Mouse (Mus musculus): ENCODE results near the gene Gzmg. TPM values are rescaled to one million over a fixed set of nuclear protein-coding genes. Genes with fewer than 3 reads are reported as not detected.
"Not testable (repeated sequence)": the region's sequence is repeated elsewhere in the genome, so short reads cannot be mapped to it uniquely, and the experiment has no call there.

The Gzmg gene
- total RNA-seq (2021), result not detected
- long read RNA-seq, experiment 1, result 0 reads
- long read RNA-seq, experiment 2, result 0 reads

DNA sequence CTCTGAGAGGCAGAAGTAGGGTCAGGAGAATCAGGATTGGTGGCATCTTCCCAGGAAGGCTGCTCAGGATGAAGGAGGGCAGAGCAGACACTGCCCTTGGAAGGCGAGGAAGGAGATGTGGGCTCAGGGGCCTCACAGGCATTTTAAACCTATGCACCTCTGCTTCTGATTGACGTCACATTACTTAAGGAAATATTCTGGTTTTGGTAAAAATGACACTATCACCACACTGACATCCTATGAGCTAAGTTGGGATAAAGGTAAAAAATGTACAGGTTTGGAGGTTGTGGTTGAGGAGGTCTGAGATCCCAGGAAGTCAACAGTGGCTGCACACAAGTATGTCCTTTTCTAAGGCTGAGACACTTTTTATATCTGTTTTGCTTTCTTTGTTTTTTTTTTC is at the start of gene Gzmg:
Gzmg (minus strand) TSS at position 101 of the 400 bp plus-strand sequence.
- DNase-seq (ENCODE audit: low spot score in 2 of 2), result not testable (repeated sequence)

DNA sequence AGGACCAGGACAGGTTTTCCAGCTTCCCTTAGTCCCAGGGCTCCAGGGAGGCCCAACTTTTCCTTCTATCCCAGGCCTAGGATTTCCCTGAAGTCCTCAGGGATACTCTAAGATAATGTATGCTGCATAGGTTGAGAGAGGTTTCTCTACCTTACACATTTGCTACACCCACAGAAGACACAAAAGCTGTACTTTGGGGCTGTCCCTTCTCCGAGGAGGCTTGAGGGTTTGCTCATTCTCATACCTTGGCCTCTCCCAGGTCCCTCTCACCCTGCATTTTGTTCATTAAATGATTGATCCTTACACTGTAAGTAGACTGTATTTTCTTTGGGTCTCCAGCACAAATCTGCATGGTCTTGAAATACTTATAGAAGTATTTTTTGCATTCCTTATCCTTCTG is 46.2 kb upstream of the Gzmg start:
- no peak for DNase-seq (ENCODE audit: low spot score in 2 of 2)

DNA sequence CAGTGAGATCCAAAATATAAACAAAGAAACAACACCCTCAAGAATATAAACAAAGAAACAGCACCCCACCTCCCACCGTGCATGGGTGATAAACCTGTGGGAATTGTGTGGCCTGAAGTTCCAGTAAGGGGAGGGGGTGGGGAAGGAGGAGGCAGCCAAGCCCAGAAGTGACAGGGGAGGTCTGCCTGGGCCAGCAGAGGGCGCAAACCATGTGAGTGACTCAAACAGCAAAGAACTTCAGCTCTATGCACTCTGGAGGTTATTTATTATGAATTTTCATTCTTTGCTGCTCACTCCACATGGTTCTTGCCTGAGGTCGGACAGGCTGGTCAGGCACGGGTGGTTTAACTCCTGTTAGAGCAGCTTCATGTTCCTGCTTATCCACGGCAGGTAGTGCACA is 45.6 kb upstream of the Gzmg start:
- not testable (repeated sequence) for DNase-seq (ENCODE audit: low spot score in 2 of 2)

DNA sequence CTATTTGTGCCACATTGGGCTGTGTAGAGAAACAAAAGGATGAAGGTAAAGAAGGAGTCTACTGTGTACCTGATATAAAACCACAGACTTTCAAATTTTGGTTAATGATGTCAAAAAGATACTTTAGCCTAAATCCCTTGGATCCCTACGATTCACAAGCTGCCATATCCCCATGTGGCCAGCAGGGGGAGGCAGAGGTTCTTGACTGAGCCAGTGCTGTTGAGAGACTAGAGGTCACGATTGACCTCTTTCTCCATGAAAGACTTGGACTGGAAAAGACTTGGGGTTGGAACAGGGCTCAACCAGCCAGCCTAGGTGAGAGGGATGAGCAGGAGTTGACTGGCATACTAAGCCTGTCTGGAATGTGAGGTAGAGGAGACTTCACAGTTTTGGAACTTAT is 44.6 kb upstream of the Gzmg start:
- DNase-seq (ENCODE audit: low spot score in 2 of 2), result peak; percentile 61 to 69

DNA sequence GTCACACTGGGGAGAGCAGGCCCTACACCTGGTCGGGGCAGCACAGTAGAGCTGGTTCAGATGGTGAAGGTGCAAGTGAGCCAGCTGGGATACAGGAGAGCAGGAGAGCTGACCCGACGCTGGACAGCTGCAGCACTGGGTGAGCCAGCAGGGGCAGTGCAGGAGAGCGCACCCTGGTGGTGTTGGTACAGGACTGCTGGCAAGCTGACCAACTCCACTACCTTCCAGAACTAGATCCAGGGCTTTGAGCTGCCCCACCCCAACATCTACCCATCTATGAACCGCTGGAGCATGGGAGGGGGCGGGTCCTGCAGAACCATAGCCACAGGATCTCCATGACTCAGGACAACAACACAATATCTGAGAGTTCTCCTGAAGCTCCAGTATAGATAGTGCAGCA is 27.6 kb upstream of the Gzmg start:
- DNase-seq (ENCODE audit: low spot score in 2 of 2), result peak in 1 of 2 experiments; percentile 24

DNA sequence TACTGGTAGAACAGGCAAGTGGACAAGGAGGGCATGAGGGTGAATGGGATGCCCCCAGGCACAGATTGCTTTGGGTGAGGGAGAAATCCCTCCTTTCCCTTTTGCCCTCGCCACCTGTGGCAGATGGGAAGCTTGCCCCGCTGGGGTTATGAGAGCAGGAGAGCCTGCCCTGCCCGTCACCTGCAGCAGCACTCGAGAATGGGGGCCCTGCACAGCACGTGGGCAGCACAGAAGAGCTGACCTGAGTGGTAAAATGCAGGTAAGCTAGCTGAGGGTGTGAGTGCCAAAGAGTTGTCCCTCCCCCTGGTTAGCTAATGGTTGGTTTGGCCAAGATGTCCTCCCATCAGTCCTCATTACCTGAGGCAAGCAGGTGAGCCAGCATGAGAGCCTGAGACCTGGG is 27.1 kb upstream of the Gzmg start:
- DNase-seq (ENCODE audit: low spot score in 2 of 2), result no peak

DNA sequence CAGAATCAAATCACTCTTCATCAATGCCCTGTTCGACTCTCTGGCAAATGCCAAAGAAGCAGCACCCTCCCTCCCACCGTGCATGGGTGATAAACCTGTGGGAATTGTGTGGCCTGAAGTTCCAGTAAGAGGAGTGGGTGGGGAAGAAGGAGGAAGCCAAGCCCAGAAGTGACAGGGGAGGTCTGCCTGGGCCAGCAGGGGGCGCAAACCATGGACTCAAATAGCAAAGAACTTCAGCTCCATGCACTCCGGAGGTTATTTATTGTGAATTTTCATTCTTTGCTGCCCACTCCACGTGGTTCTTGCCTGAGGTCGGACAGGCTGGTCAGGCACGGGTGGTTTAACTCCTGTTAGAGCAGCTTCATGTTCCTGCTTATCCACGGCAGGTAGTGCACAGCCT is 18.3 kb upstream of the Gzmg start:
- DNase-seq (ENCODE audit: low spot score in 2 of 2), result peak; percentile 53 to 61

DNA sequence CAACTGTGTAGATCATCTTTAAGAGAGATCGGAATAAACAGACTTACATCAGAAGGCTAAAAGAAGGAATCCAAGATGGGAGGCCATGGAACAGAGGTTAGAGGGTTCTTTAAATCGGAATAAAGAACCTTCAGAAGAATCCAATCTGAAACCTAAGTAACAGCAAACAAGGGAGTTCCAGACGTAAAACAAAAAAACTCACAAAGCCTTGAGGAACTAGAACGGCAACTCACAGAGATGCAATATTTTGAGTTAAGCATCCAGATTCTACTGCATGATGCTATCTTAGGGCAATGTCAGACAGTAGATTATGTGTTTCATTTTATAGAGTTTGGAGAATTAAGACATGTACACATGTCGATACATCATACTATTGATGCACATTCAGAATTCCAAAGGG is 15.1 kb upstream of the Gzmg start, which contains the start of gene Gzmn:
Gzmn (minus strand) TSS at position 101 of the 400 bp plus-strand sequence.
- DNase-seq (ENCODE audit: low spot score in 2 of 2), result no peak

DNA sequence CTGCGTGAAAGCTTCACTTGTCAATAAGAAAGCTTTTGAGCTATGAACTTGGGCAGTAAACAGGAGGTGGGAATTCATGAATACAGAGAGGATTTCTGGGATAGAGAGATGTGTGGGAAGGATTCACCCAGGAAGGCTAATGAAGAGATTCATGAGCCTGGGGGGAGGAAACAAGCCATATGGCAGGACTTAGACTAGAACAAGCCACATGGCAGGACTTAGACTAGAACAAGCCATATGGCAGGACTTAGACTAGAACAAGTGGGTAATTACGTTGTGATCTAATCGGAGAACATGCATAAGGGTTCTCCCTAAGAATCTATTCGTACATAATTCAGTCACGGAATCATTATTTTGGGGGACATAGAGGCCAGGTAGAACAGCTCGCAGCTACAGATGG is 14.0 kb upstream of the Gzmg start:
- no peak for DNase-seq (ENCODE audit: low spot score in 2 of 2)

DNA sequence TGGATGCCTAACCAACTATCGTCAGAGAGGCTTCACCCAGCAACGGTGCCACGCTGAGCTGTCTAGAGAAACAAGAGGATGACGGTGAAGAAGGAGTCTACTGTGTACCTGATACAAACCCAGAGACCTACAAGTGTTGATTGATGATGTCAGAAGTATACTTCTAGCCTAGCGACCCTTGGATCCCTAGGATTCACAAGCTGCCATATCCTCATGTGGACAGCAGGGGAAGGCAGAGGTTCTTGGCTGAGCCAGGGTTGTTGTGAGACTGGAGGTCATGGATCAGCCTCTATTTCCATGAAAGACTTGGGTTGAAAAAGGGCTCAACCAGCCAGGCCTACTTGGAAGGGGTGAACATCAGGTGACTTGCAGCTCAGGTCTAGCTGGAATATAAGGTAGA is 13.4 kb upstream of the Gzmg start:
- no peak for DNase-seq (ENCODE audit: low spot score in 2 of 2)

DNA sequence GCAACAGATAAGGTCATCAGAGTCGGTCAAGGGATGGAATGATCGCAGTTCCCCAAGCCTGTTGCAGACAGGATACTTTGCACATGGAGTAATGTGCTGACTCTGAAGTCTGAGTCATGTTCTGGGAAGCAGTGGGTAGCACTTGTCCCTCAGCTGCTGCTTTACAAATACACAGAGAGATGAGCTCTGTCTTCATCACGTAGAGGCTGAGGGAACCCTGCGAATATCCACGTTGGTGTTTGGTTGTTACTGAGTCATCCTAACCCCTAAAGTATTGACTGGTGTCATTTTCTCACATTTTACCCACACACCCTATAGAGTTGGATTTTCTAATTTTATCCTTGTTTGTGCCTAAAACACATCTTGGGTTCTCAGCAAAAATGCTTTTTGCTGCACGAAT is 8.6 kb upstream of the Gzmg start:
- DNase-seq (ENCODE audit: low spot score in 2 of 2), result no peak

DNA sequence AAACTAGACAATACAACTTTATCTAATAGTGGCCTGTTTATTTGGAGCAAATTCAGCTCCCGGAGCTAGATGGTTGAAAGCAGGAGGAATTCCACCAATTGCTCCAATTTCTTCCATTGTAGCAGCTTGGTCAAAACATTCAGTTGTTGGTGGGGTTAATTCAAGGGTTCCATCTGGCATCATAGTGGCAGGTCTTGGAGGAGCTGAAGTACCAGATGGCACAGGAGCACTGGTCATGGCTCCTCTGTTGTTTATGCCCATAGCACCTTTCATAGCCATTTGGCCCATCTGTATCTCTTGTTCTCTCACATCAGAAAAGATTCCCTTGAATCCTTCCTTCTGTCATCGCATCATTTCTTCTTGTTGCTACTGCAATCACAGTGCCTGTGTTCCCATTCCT is 2.7 kb upstream of the Gzmg start:
- no peak for DNase-seq (ENCODE audit: low spot score in 2 of 2)

DNA sequence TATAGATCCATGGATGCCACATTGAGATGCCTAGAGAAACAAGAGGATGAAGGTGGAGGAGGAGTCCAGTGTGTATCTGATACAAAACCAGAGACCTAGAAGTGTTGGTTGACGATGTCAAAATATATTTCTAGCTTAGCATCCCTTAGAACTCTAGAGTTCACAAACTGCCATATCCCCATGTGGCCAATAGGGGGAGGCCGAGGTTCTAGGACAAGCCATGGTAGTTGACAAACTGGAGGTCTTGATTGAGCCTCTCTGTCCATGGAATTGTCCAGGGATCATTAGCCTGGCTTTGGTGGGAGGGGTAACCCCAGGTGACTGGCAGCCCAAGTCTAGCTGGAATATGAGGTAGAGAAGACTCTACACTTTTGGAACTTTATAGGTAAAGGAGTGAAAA is 4.0 kb downstream of the Gzmg start:
- no peak for DNase-seq (ENCODE audit: low spot score in 2 of 2)

DNA sequence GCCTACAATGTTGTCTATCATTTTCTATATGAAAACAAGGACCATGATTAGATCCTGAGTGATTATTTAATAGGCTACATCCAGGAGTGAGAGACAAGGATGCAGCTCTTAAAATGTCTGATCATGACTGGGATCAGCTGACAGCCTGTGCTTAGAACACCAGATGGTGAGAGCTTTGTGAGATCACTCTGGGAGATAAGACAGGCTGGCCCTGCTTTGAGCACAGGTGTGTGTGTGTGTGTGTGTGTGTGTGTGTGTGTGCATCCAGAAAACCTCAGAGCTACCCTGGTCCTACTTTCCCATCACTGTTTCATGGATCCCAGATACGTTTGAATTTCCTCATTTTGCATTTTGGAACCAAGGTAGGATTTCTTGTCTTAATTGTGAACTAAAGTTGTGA is 25.7 kb downstream of the Gzmg start:
- not testable (repeated sequence) for DNase-seq (ENCODE audit: low spot score in 2 of 2)

DNA sequence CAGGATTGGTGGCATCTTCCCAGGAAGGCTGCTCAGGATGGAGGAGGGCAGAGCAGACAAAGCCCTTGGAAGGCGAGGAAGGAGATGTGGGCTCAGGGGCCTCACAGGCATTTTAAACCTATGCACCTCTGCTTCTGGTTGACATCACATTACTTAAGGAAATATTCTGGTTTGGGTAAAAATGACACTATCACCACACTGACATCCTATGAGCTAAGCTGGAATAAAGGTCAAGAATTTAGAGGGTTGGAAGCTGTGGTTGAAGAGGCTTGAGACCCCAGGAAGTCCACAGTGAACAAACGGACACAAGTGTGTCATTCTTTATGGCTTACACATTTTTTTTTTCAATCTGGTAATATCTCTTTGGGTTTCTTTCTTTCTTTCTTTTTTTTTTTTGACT is 26.9 kb downstream of the Gzmg start, which contains the start of gene Gzmd:
Gzmd (minus strand) TSS at position 101 of the 400 bp plus-strand sequence.
- DNase-seq (ENCODE audit: low spot score in 2 of 2), result not testable (repeated sequence)

DNA sequence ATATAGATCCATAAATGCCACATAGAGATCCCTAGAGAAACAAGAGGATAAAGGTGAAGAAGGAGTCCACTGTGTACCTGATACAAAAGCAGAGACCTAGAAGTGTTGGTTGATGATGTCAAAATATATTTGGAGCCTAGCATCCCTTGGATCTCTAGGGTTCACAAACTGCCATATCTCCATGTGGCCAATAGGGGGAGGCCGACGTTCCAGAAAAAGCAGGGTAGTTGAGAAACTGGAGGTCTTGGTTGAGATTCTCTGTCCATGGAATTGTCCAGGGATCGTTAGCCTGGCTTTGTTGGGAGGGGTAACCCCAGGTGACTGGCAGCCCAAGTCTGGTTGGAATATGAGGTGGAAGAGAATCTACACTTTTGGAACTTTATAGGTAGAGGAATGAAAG is 31.0 kb downstream of the Gzmg start:
- no peak for DNase-seq (ENCODE audit: low spot score in 2 of 2)

DNA sequence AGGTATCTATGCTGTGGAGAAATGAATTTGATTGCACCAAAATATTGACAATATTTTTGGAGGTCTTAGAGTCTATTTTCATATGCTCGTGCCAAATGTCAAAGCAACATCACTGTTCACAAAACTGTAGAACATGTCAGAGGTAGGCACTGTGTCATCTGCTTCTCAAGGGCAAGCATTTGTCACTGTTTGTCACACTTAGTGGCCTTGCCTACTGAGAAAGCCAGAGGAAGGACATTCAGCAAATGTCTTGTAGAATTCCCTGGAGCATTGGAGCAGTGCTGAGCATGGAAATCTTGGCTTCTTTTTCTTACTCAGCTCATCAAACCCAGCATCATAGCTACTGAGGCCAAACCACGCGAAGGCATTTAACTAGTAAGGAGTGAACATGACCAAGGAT is 35.9 kb downstream of the Gzmg start:
- no peak for DNase-seq (ENCODE audit: low spot score in 2 of 2)

DNA sequence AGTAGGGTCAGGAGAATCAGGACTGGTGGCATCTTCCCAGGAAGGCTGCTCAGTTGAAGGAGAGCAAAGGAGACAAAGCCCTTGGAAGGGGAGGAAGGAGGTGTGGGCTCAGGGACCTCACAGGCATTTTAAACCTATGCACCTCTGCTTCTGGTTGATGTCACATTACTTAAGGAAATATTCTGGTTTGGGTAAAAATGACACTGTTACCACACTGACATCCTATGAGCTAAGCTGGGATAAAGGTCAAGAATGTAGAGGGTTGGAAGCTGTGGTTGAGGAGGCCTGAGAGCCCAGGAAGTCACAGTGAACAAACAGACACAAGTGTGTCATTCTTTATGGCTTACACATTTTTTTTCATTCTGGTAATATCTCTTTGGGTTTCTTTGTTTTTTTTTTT is 38.9 kb downstream of the Gzmg start, which contains the start of gene Gzme:
Gzme (minus strand) TSS at position 101 of the 400 bp plus-strand sequence.
- DNase-seq (ENCODE audit: low spot score in 2 of 2), result no peak

DNA sequence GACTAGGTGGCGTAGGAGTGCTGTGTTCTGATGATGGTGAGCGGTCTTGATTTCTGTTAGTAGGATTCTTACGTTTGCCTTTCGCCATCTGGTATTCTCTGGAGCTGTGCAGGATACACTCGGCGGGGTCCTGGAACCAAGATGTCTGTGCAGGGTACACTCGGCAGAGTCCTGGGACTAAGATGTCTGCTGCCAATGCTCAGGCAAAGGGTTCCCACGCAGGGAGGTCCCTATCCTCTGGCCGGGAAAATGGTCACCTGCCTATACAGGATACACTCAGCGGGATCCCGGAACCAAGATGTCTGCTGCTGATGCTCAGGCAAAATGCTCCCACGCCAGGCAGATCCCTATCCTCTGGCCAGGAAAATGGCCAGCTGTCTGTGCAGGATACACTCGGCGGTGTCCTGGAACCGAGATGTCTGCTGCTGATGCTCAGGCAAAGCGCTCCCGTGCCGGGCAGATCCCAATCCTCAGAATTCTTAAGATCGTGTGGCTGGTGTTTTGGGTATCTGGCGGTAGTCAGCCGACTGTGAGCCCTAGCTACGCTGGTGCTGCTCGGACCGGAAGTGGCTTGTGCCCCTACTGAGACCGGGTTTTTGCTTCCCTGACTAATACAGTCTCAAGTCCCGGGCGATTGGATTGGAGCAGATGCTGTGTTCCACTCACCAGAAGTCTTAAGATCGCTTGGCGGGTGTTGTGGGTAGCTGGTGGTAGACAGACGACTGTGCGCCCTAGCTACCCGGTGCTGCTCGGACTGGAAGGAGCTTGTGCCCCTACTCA is 43.7 kb downstream of the Gzmg start:
- DNase-seq (ENCODE audit: low spot score in 2 of 2), result not testable (repeated sequence)
